Mouse (Mus musculus): Measurements from ENCODE around the gene Tshr. TPM values are rescaled to one million over a fixed set of nuclear protein-coding genes. Genes with fewer than 3 reads are reported as not detected.
A peak's percentile ranks its signal among the peaks of the same experiment; 100 is the strongest.
"Not testable (repeated sequence)": the region's sequence is repeated elsewhere in the genome, so short reads cannot be mapped to it uniquely, and the experiment has no call there.

Gene Tshr
- polyA plus RNA-seq, 1 experiment from 2014 or later, result not detected

GRCm38 (mm10) chr12:91579665-91580064 is 195.3 kb downstream of the Tshr start:
- H3K4me3 ChIP-seq (ENCODE audit: low read length), result no peak overlapping the region

GRCm38 (mm10) chr12:91581204-91582070 is 197.1 kb downstream of the Tshr start:
- Histone ChIP-seq H3K27ac (ENCODE audit: low read length) (no peak overlapping the region), H3K27me3 (ENCODE audit: control insufficient read depth, insufficient read depth, low read length) (no peaks in the 10 kb centered on the region), H3K4me3 (ENCODE audit: low read length) (no peak overlapping the region), H3K4me2 (ENCODE audit: low read depth, low read length) (no peak overlapping the region), H3K9ac (ENCODE audit: low read length) (no peak overlapping the region), H3K9me3 (replicated peaks; ENCODE audit: control insufficient read depth, low read length) (no peaks in the 10 kb centered on the region; the same call in 1 of the 2 replicates), H3K4me1 (ENCODE audit: control insufficient read depth, insufficient read depth, low read length) (peaks cover 23% of the 10 kb centered on the region), H3K36me3 (ENCODE audit: control insufficient read depth, insufficient read depth) (peaks cover 14% of the 10 kb centered on the region; the same call in 1 of the 2 replicates)
- WGBS, result 88% methylated on average over 6 of the region's 6 CpGs
- ATAC-seq (replicated peaks; ENCODE audit: extremely low read depth, insufficient read depth, low FRiP score), result no peak

More at GRCm38 (mm10) chr12:91579665-91580064, 195.3 kb downstream of the Tshr start:
- 84% methylated on average over 2 of the region's 2 CpGs for WGBS
- Histone ChIP-seq H3K36me3 (ENCODE audit: control insufficient read depth, insufficient read depth) (peaks cover 9% of the 10 kb centered on the region; the same call in 1 of the 2 replicates), H3K9ac (ENCODE audit: low read length) (no peak overlapping the region), H3K9me3 (replicated peaks; ENCODE audit: control insufficient read depth, low read length) (no peaks in the 10 kb centered on the region), H3K4me1 (ENCODE audit: control insufficient read depth, insufficient read depth, low read length) (peaks cover 23% of the 10 kb centered on the region), H3K27ac (ENCODE audit: low read length) (no peak overlapping the region), H3K4me2 (ENCODE audit: low read depth, low read length) (no peak overlapping the region), H3K27me3 (ENCODE audit: control insufficient read depth, insufficient read depth, low read length) (no peaks in the 10 kb centered on the region)
- no peak for ATAC-seq (replicated peaks; ENCODE audit: extremely low read depth, insufficient read depth, low FRiP score)

GRCm38 (mm10) chr12:91582362-91583002 is 198.1 kb downstream of the Tshr start:
- Histone ChIP-seq H3K27ac (ENCODE audit: low read length) (no peak overlapping the region), H3K9me3 (replicated peaks; ENCODE audit: control insufficient read depth, low read length) (no peaks in the 10 kb centered on the region; the same call in 1 of the 2 replicates), H3K4me2 (ENCODE audit: low read depth, low read length) (no peak overlapping the region), H3K4me3 (ENCODE audit: low read length) (no peak overlapping the region), H3K4me1 (ENCODE audit: control insufficient read depth, insufficient read depth, low read length) (peaks cover 30% of the 10 kb centered on the region), H3K27me3 (ENCODE audit: control insufficient read depth, insufficient read depth, low read length) (no peaks in the 10 kb centered on the region), H3K9ac (ENCODE audit: low read length) (no peak overlapping the region), H3K36me3 (ENCODE audit: control insufficient read depth, insufficient read depth) (peaks cover 14% of the 10 kb centered on the region; the same call in 1 of the 2 replicates)
- WGBS, result 62% methylated on average over 6 of the region's 6 CpGs
- no peak for ATAC-seq (replicated peaks; ENCODE audit: extremely low read depth, insufficient read depth, low FRiP score)

- Histone ChIP-seq H3K4me1 (ENCODE audit: control insufficient read depth, insufficient read depth, low read length) (peaks cover 33% of the 10 kb centered on the region), H3K4me2 (ENCODE audit: low read depth, low read length) (peak overlapping the region; percentile 27), H3K4me3 (ENCODE audit: low read length) (no peak overlapping the region), H3K27ac (ENCODE audit: low read length) (no peak overlapping the region), H3K9ac (ENCODE audit: low read length) (no peak overlapping the region), H3K36me3 (ENCODE audit: control insufficient read depth, insufficient read depth) (peaks cover 10% of the 10 kb centered on the region; the same call in 1 of the 2 replicates), H3K27me3 (ENCODE audit: control insufficient read depth, insufficient read depth, low read length) (no peaks in the 10 kb centered on the region), H3K9me3 (replicated peaks; ENCODE audit: control insufficient read depth, low read length) (no peaks in the 10 kb centered on the region; the same call in 1 of the 2 replicates)
- 43% methylated on average over 6 of the region's 6 CpGs for WGBS
- no peak for ATAC-seq (replicated peaks; ENCODE audit: extremely low read depth, insufficient read depth, low FRiP score)
These were observed 199.0 kb downstream of the Tshr start for GRCm38 (mm10) chr12:91583409-91583808.

- Histone ChIP-seq H3K4me2 (ENCODE audit: low read depth, low read length) (no peak overlapping the region), H3K9me3 (replicated peaks; ENCODE audit: control insufficient read depth, low read length) (no peaks in the 10 kb centered on the region; the same call in 1 of the 2 replicates), H3K4me1 (ENCODE audit: control insufficient read depth, insufficient read depth, low read length) (peaks cover 33% of the 10 kb centered on the region), H3K36me3 (ENCODE audit: control insufficient read depth, insufficient read depth) (peaks cover 10% of the 10 kb centered on the region; the same call in 1 of the 2 replicates), H3K27me3 (ENCODE audit: control insufficient read depth, insufficient read depth, low read length) (no peaks in the 10 kb centered on the region), H3K9ac (ENCODE audit: low read length) (no peak overlapping the region), H3K27ac (ENCODE audit: low read length) (no peak overlapping the region), H3K4me3 (ENCODE audit: low read length) (no peak overlapping the region)
- WGBS, result 92% methylated on average over 3 of the region's 3 CpGs
- no peak for ATAC-seq (replicated peaks; ENCODE audit: extremely low read depth, insufficient read depth, low FRiP score)
These were observed 200.8 kb downstream of the Tshr start for GRCm38 (mm10) chr12:91585206-91585605.

GRCm38 (mm10) chr12:91585815-91586214 is 201.5 kb downstream of the Tshr start:
- H3K9me3 ChIP-seq (replicated peaks; ENCODE audit: control insufficient read depth, low read length); H3K4me3 ChIP-seq (ENCODE audit: low read length); ATAC-seq (replicated peaks; ENCODE audit: extremely low read depth, insufficient read depth, low FRiP score); H3K9ac ChIP-seq (ENCODE audit: low read length); H3K36me3 ChIP-seq (ENCODE audit: control insufficient read depth, insufficient read depth); H3K27ac ChIP-seq (ENCODE audit: low read length); H3K4me2 ChIP-seq (ENCODE audit: low read depth, low read length); H3K27me3 ChIP-seq (ENCODE audit: control insufficient read depth, insufficient read depth, low read length): not testable (repeated sequence)
- H3K4me1 ChIP-seq (ENCODE audit: control insufficient read depth, insufficient read depth, low read length), result peaks cover 34% of the 10 kb centered on the region
- WGBS, result 90% methylated on average over 4 of the region's 4 CpGs

- 60% methylated on average over 3 of the region's 3 CpGs for WGBS
- Histone ChIP-seq H3K4me2 (ENCODE audit: low read depth, low read length) (peak overlapping the region; percentile 69), H3K36me3 (ENCODE audit: control insufficient read depth, insufficient read depth) (peaks cover 10% of the 10 kb centered on the region; the same call in 1 of the 2 replicates), H3K27ac (ENCODE audit: low read length) (no peak overlapping the region), H3K9me3 (replicated peaks; ENCODE audit: control insufficient read depth, low read length) (no peaks in the 10 kb centered on the region; the same call in 1 of the 2 replicates), H3K4me1 (ENCODE audit: control insufficient read depth, insufficient read depth, low read length) (peaks cover 36% of the 10 kb centered on the region), H3K4me3 (ENCODE audit: low read length) (peak overlapping the region; percentile 85), H3K9ac (ENCODE audit: low read length) (peak overlapping the region; percentile 99), H3K27me3 (ENCODE audit: control insufficient read depth, insufficient read depth, low read length) (no peaks in the 10 kb centered on the region)
- no peak for ATAC-seq (replicated peaks; ENCODE audit: extremely low read depth, insufficient read depth, low FRiP score)
These were observed 202.7 kb downstream of the Tshr start for GRCm38 (mm10) chr12:91587077-91587476.

- Histone ChIP-seq H3K27ac (ENCODE audit: low read length) (peak overlapping the region; percentile 100), H3K9me3 (replicated peaks; ENCODE audit: control insufficient read depth, low read length) (no peaks in the 10 kb centered on the region; the same call in 1 of the 2 replicates), H3K4me1 (ENCODE audit: control insufficient read depth, insufficient read depth, low read length) (peaks cover 33% of the 10 kb centered on the region), H3K36me3 (ENCODE audit: control insufficient read depth, insufficient read depth) (peaks cover 8% of the 10 kb centered on the region; the same call in 1 of the 2 replicates), H3K4me3 (ENCODE audit: low read length) (peak overlapping the region; percentile 85), H3K4me2 (ENCODE audit: low read depth, low read length) (peak overlapping the region; percentile 69), H3K9ac (ENCODE audit: low read length) (peak overlapping the region; percentile 99), H3K27me3 (ENCODE audit: control insufficient read depth, insufficient read depth, low read length) (no peaks in the 10 kb centered on the region)
- 20% methylated on average over 5 of the region's 5 CpGs for WGBS
- no peak for ATAC-seq (replicated peaks; ENCODE audit: extremely low read depth, insufficient read depth, low FRiP score)
These were observed 203.2 kb downstream of the Tshr start for GRCm38 (mm10) chr12:91587491-91588033.
